ENCODE assay signal across 16 mouse cellular contexts in the genomic region with DNA sequence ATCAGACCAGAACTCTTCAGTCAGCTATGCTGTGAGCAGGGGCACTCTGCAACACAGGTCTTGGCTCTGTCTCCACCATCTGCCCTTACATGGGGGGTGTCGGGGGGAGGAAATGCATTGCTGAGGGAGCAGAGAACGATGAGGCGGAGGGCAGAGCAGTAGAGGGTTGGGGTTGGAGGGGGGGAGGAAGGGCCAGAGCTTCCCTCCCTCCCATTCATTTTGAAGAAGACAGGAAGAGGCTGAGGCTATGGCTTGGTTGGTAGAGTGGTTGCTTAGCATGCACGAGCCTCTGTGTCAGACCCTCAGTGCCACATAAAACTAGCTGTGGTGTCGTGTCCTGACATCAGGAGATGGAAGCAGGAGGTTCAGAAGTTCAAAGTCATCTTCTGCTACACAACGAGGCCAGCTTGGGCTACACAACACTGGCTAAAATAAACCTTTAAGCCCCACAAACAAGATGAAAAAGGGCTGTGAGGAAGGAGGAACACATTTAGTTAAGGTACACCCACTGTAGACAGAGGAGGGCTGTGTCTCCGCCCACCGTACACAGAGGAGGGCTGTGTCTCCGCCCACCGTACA. TPM values are rescaled to one million over a fixed set of nuclear protein-coding genes. Genes with fewer than 3 reads are reported as not detected.
A peak's percentile ranks its signal among the peaks of the same experiment; 100 is the strongest.
DNase-seq lines count a peak whose midpoint lies in the region; ATAC-seq and TF ChIP-seq lines count a peak whose summit lies in the region.
"Had no signal": no experiment of that assay in that cellular context is flagged by ENCODE, and none has a peak within 500 bp of the region (broad histone marks: within the 10 kb centered on the region; RNA-seq: fewer than 3 reads in every experiment).

No protein-coding gene starts in this region.

- no peak overlapping the region for H3K9ac ChIP-seq in heart, embryonic 11.5 days (ENCODE audit: low read depth, low read length)
- H3K9ac ChIP-seq: forebrain, embryonic 13.5 days; intestine, embryonic 15.5 days; limb, embryonic 13.5 days had no signal

- H3K27me3 ChIP-seq in heart, embryonic 11.5 days (ENCODE audit: control insufficient read depth, insufficient read depth, low read length) = no peaks in the 10 kb centered on the region
- no peaks in the 10 kb centered on the region for H3K27me3 ChIP-seq in thymus, adult 2 months (ENCODE audit: control insufficient read depth, insufficient read depth, low read length)
- H3K27me3 ChIP-seq: forebrain, embryonic 13.5 days; intestine, embryonic 15.5 days; limb, embryonic 13.5 days had no signal

- no peaks in the 10 kb centered on the region for H3K36me3 ChIP-seq in heart, embryonic 11.5 days (ENCODE audit: control insufficient read depth, insufficient read depth, low read length)
- H3K36me3 ChIP-seq in thymus, adult 2 months (ENCODE audit: control insufficient read depth, insufficient read depth, low read length) = no peaks in the 10 kb centered on the region
- H3K36me3 ChIP-seq: intestine, embryonic 15.5 days; limb, embryonic 13.5 days had no signal

- ATAC-seq in heart, embryonic 11.5 days (replicated peaks; ENCODE audit: insufficient number of reproducible peaks, low FRiP score, low TSS enrichment) = no peak
- ATAC-seq: forebrain, embryonic 13.5 days had no signal

- TF ChIP-seq POLR2A in thymus, adult 2 months (IDR thresholded peaks at IDR 0.05; ENCODE audit: control insufficient read depth, extremely low read depth, insufficient read depth, low read length, poor library complexity) = no peak

- H3K4me3 ChIP-seq in heart, embryonic 11.5 days (ENCODE audit: low read depth, low read length) = no peak overlapping the region
- no peak overlapping the region for H3K4me3 ChIP-seq in thymus, adult 2 months (ENCODE audit: control insufficient read depth, insufficient read depth, low read length)
- H3K4me3 ChIP-seq: forebrain, embryonic 13.5 days; intestine, embryonic 15.5 days; limb, embryonic 13.5 days had no signal

- no peaks in the 10 kb centered on the region for H3K9me3 ChIP-seq in heart, embryonic 11.5 days (replicated peaks; ENCODE audit: control insufficient read depth, low read length)
- H3K9me3 ChIP-seq: forebrain, embryonic 13.5 days; intestine, embryonic 15.5 days; limb, embryonic 13.5 days had no signal

- WGBS in heart, embryonic 11.5 days (ENCODE audit: insufficient replicate concordance) = 72% methylated on average over 10 of the region's 10 CpGs
- 14% methylated on average over 10 of the region's 10 CpGs for WGBS in thymus, adult 2 months

- no peak for TF ChIP-seq CTCF in thymus, adult 2 months (IDR thresholded peaks at IDR 0.05; ENCODE audit: borderline replicate concordance, control insufficient read depth, extremely low read depth, insufficient read depth, low read length, poor library complexity)

- intact Hi-C loops in heart, postnatal 14 days (cut with DNase I) = no loop called here

- H3K4me2 ChIP-seq in heart, embryonic 11.5 days = no peak overlapping the region
- H3K4me2 ChIP-seq: forebrain, embryonic 13.5 days; limb, embryonic 13.5 days; midbrain, embryonic 11.5 days had no signal

- DNase-seq in heart, postnatal 14 days = no peak
- DNase-seq in thymus, adult 2 months = no peak
- no peak for DNase-seq in thymus, adult 18-20 months
- peak; percentile 68 for DNase-seq in induced T-regulatory cell, adult 2 months (ENCODE audit: low read depth)
- DNase-seq in thymus, postnatal 4 days = peak; percentile 44
- DNase-seq in layer of hippocampus, adult 9-11 months = no peak
- no peak for DNase-seq in ovary, postnatal 36 days (ENCODE audit: low spot score)
- DNase-seq: B cell, adult 2 months; cerebellum, postnatal 10 days; right cerebral cortex, postnatal 14 days had no signal

- H3K27ac ChIP-seq in heart, embryonic 11.5 days (ENCODE audit: low read depth, low read length) = peak overlapping the region; percentile 17; the same call in 1 of the 2 replicates
- H3K27ac ChIP-seq in thymus, adult 2 months (ENCODE audit: control insufficient read depth, insufficient read depth, low read length) = peak overlapping the region; percentile 36
- H3K27ac ChIP-seq: forebrain, embryonic 13.5 days; kidney, postnatal 0 days; limb, embryonic 13.5 days had no signal

- peaks cover 37% of the 10 kb centered on the region for H3K4me1 ChIP-seq in heart, embryonic 11.5 days (ENCODE audit: control insufficient read depth, insufficient read depth, low read length)
- peaks cover 82% of the 10 kb centered on the region for H3K4me1 ChIP-seq in thymus, adult 2 months (replicated peaks; ENCODE audit: control insufficient read depth, insufficient read depth, low read length)
- H3K4me1 ChIP-seq: forebrain, embryonic 13.5 days; limb, embryonic 13.5 days had no signal

RNA-seq across cellular contexts. Expression of gene Rbm38, which starts 36.1 kb away (rescaled TPM):
- polyA plus RNA-seq in heart, embryonic 11.5 days (2014; fragmentation: Nextera tagmentation; extraction: Ambion mirVana) = 161 and 169 TPM in 2 replicates
- 100 to 1,000 TPM; 198 to 232 TPM for total RNA-seq in heart, postnatal 14 days (2021)
- polyA plus RNA-seq in thymus, adult 2 months (2012; rRNA removed) = 1,267 and 1,290 TPM in 2 replicates

RNA-seq across cellular contexts. Expression of gene Rae1, which starts 56.5 kb away (rescaled TPM):
- polyA plus RNA-seq in heart, embryonic 11.5 days (2014; fragmentation: Nextera tagmentation; extraction: Ambion mirVana) = 114 and 118 TPM in 2 replicates
- total RNA-seq in heart, postnatal 14 days (2021) = 10 to 100 TPM; 29.6 to 32.7 TPM
- 111 and 122 TPM in 2 replicates for polyA plus RNA-seq in thymus, adult 2 months (2012; rRNA removed)

Comparison
In these comparisons a context has a peak if more than half of its experiments do, and no peak if none do; other contexts are left out.
1. DNase-seq: peak in induced T-regulatory cell, adult 2 months (single experiment) and thymus, postnatal 4 days (single experiment); none in heart, postnatal 14 days (0 of 2), thymus, adult 2 months (single experiment), thymus, adult 18-20 months (0 of 2), layer of hippocampus, adult 9-11 months (single experiment) and ovary, postnatal 36 days (single experiment).